Mouse (Mus musculus) midbrain, embryonic 12.5 days (tissue): Measurements from ENCODE around the gene Uck2. TPM values are rescaled to one million over a fixed set of nuclear protein-coding genes. Genes with fewer than 3 reads are reported as not detected.
A peak's percentile ranks its signal among the peaks of the same experiment; 100 is the strongest.

Experiments used
- ATAC-seq: fragments of 200-750 bp; cut with Nextera tagmentation; 2 replicates; pipeline ENCODE4 v1.8.0; 2017; ENCODE audit warnings: low read depth, moderate TSS enrichment, moderate library complexity; ENCODE audit not compliant: low FRiP score
- H3K27ac ChIP-seq: fragments of 300-500 bp; sonication (generic); replicated peaks from 2 replicates; pipeline ENCODE4 v1.5.1; 2016; ENCODE audit warnings: mild to moderate bottlenecking
- H3K27me3 ChIP-seq: fragments of 300-500 bp; sonication (generic); 2 replicates; pipeline ENCODE4 v1.6.1; 2016; ENCODE audit warnings: mild to moderate bottlenecking
- H3K36me3 ChIP-seq: fragments of 300-500 bp; sonication (generic); 2 replicates; pipeline ENCODE4 v1.6.1; 2016
- H3K4me1 ChIP-seq: fragments of 300-500 bp; sonication (generic); 2 replicates; pipeline ENCODE4 v1.6.1; 2016
- H3K4me2 ChIP-seq: fragments of 300-500 bp; sonication (generic); replicated peaks from 2 replicates; pipeline ENCODE4 v1.6.1; 2016; ENCODE audit warnings: mild to moderate bottlenecking, moderate library complexity
- H3K4me3 ChIP-seq: fragments of 300-500 bp; sonication (generic); 2 replicates; pipeline ENCODE4 v1.5.1; 2016; ENCODE audit warnings: mild to moderate bottlenecking
- H3K9ac ChIP-seq: fragments of 300-500 bp; sonication (generic); replicated peaks from 2 replicates; pipeline ENCODE4 v1.6.1; 2016; ENCODE audit warnings: mild to moderate bottlenecking, moderate library complexity
- H3K9me3 ChIP-seq: fragments of 300-500 bp; sonication (generic); 2 replicates; pipeline ENCODE4 v1.6.1; 2016; ENCODE audit warnings: mild to moderate bottlenecking
- WGBS: fragments of 180-500 bp; shearing (Covaris S2); methylation state at CpG from one replicate; pipeline ENCODE4 v1.1.7; 2016; 5-methylcytosine and 5-hydroxymethylcytosine counted together
- polyA plus RNA-seq: library from polyadenylated mRNA; unstranded; fragments of >200 nt; fragmentation: Nextera tagmentation; extraction: Ambion mirVana; gene quantifications from 2 replicates; pipeline ENCODE4 v1.2.1, GENCODE M21; 2016

Gene Uck2
- polyA plus RNA-seq, 1 experiment from 2014 or later: 110 TPM

DNA sequence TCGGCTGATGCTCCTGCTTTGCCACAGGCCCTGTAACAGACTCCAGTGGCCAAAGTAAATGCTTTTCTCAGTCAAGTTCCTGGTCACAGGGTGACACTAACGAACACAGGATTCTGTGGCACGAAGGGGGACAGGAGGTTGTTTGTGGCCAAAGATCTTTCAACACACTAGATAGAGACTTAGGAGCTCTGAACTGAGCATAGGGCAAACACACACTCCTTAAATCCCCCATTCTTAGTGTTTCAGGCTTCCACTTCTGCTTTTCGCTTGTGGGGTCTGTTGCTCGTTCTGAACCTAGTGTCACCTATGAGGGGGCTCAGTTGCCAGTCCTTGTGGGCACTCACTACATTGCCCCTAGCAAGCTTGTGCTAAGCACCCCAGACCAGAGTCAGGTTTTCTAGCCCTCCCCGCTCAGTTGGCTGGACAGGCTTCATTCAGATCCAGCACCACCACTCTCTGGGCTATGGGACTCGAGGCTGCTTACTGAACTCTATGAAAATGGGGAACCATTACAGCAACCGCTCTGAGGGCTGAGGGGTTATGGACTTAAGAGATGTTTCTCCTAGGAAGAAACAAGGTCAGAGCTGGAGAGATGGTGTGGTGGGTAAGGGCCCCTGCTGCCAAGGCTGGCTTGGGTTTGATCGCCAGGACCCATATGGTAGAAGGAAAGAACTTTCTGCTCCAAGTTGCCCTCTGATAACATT, 16.6 kb downstream of the Uck2 start:
- Histone ChIP-seq H3K4me3 (no peak overlapping the region), H3K9ac (no peak overlapping the region), H3K27me3 (no peaks in the 10 kb centered on the region), H3K27ac (no peak overlapping the region), H3K4me1 (peaks cover 36% of the 10 kb centered on the region), H3K9me3 (no peaks in the 10 kb centered on the region), H3K4me2 (no peak overlapping the region), H3K36me3 (no peaks in the 10 kb centered on the region)
- no peak for ATAC-seq
- 90% methylated on average over 9 of the region's 9 CpGs for WGBS

DNA sequence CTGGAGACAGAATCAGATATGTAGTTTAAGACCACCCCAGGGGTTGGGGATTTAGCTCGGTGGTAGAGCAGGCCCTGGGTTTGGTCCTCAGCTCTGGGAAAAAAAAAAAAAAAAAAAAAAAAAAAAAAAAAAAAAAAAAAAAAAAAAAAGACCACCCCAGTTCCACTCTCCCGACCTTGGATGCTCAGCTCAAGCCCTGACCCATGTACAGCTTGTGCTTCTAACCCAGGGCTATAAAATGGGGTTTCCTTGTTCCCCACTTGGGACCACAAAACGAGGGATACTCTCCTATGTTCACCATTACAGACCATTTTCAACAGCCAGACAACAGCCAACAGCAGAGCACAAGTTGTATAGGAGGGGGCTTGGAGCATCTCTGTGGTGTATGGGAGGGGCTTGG, 18.4 kb downstream of the Uck2 start:
- H3K9me3 ChIP-seq: no peaks in the 10 kb centered on the region
- no peaks in the 10 kb centered on the region for H3K27me3 ChIP-seq
- H3K4me2 ChIP-seq: no peak overlapping the region
- ATAC-seq: no peak
- H3K9ac ChIP-seq: no peak overlapping the region
- no peaks in the 10 kb centered on the region for H3K36me3 ChIP-seq
- WGBS: 77% methylated on average over 3 of the region's 3 CpGs
- no peak overlapping the region for H3K27ac ChIP-seq
- H3K4me1 ChIP-seq: peaks cover 35% of the 10 kb centered on the region
- H3K4me3 ChIP-seq: no peak overlapping the region

DNA sequence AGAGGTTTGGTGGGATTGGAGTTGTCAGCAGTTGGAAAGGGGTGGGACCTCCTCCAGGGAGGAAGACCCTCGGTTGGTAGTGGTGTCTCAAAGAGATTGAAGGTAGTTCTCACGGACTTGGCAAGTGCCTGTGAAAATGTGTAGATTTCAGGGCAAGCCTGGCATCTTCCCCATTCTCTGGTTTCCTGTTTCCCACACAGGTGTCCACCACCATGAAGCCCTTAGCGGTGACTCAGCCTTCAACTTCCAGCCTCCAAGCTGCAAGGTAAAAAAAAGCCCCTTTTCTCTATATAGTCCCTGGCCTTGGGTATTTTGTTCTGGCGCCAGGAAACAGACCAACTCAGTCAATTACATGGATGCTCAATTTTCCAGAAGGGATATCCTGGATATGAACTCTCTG, 19.8 kb downstream of the Uck2 start:
- no peak overlapping the region for H3K27ac ChIP-seq
- no peaks in the 10 kb centered on the region for H3K9me3 ChIP-seq
- no peak for ATAC-seq
- no peaks in the 10 kb centered on the region for H3K27me3 ChIP-seq
- no peak overlapping the region for H3K9ac ChIP-seq
- H3K4me2 ChIP-seq: no peak overlapping the region
- WGBS: 90% methylated on average over 4 of the region's 4 CpGs
- H3K4me3 ChIP-seq: no peak overlapping the region
- no peaks in the 10 kb centered on the region for H3K36me3 ChIP-seq
- peaks cover 21% of the 10 kb centered on the region for H3K4me1 ChIP-seq

DNA sequence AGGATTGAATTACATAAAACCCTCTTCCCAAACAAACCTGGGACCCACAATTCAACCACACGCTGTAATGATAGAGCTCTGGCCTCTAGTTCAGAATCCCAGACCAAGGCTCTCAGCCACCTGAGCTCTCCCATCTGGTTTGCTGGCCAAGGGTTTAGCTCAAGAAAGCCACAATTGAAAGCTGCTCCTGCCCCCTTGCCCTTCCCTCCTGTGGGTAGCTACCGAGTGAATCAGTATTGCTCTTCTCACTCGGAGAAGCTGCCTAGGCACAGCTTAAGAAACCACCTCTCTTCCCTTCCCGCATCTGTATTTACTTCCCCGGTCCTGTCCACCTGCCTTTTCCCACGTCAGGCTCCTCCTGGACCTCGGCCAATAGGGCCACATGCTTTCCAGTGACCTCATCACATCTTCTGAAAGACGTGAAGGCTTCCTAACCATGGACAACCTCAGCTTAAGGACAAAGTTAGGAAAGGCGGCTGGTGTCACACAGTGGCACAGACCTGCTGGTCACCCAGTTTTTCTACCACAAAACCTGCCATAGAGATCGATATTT, 22.6 kb downstream of the Uck2 start:
- H3K4me1 ChIP-seq: peaks cover 7% of the 10 kb centered on the region; the same call in 1 of the 2 replicates
- H3K4me2 ChIP-seq: no peak overlapping the region
- ATAC-seq: no peak
- H3K4me3 ChIP-seq: no peak overlapping the region
- H3K27ac ChIP-seq: no peak overlapping the region
- no peaks in the 10 kb centered on the region for H3K27me3 ChIP-seq
- H3K36me3 ChIP-seq: no peaks in the 10 kb centered on the region
- no peaks in the 10 kb centered on the region for H3K9me3 ChIP-seq
- H3K9ac ChIP-seq: no peak overlapping the region
- WGBS: 85% methylated on average over 10 of the region's 10 CpGs

DNA sequence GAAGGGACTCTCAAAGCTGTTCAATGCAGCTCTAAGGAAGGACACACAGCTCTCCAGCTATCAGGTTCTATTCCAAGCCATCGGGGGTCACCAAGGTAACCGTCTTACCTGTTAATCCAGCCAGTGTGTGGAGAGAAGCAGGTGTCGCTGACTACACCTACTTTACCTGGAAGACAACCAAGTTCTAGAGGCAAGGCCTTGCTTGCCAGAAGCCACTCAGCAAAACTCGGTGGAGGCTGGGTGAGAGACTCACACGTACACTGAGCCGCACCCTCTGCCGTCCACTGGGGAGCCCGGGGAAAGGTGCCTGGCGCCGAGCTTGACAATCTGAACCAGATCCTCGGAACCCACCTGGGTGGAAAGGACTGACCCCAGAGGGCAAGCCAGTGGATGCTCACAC, 23.4 kb downstream of the Uck2 start:
- Histone ChIP-seq H3K27ac (no peak overlapping the region), H3K27me3 (no peaks in the 10 kb centered on the region)
- 97% methylated on average over 11 of the region's 11 CpGs for WGBS

DNA sequence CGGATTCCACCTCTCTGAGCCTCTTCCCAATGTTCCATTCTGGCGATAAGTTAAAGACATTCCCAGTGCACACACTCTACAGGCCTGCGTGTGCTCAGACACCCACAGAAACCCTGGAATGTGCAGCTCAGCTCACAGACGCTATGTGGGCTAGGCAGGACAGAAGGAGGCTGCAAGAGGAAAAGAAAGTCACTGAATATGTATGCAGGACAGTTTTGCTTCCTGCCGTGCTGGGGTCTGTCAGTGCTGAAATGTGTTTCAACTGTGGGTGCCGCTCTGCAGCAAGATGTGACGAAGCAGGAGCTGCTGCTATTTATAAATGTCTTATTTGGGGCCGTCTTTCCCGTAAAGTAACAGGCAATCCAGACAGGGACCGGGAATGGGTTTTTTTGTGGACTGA, 25.4 kb downstream of the Uck2 start:
- Histone ChIP-seq H3K4me1 (peaks cover 9% of the 10 kb centered on the region; the same call in 1 of the 2 replicates), H3K9me3 (no peaks in the 10 kb centered on the region), H3K9ac (no peak overlapping the region), H3K27ac (no peak overlapping the region), H3K27me3 (no peaks in the 10 kb centered on the region), H3K36me3 (no peaks in the 10 kb centered on the region), H3K4me3 (no peak overlapping the region), H3K4me2 (no peak overlapping the region)
- 73% methylated on average over 10 of the region's 10 CpGs for WGBS
- no peak for ATAC-seq

More for the DNA sequence above, 23.4 kb downstream of the Uck2 start:
- Histone ChIP-seq H3K36me3 (no peaks in the 10 kb centered on the region), H3K4me2 (no peak overlapping the region), H3K4me1 (peaks cover 7% of the 10 kb centered on the region; the same call in 1 of the 2 replicates), H3K9ac (no peak overlapping the region), H3K4me3 (no peak overlapping the region), H3K9me3 (no peaks in the 10 kb centered on the region)
- no peak for ATAC-seq

DNA sequence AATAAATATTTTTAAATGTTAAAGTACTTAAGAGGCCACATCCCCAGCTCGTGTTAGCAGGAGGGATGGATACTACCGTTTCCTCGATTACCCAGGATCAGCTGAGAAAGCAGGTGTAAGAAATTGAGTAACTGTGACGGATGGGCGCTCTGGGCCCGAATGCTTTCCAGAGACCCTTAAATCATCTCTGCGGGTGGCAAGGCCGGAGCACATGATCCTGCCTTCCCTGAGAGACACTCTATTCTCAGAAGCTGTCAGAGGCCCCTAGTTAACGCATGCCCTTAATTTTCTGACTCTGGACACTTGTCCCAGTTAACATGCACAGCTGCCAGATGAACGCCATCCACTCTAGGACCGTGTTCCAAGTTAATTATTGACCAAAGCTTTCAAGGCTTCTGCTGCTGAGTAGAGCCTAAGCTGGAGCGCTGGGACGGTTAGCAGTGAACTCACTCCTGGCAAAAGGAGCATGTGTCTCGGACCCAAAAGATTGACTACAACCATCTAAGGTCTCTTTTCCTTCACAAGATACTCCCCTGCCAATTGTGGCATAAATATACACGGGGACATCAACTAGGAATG, 28.3 kb downstream of the Uck2 start:
- no peak overlapping the region for H3K27ac ChIP-seq
- H3K9me3 ChIP-seq: no peaks in the 10 kb centered on the region
- 80% methylated on average over 15 of the region's 15 CpGs for WGBS

DNA sequence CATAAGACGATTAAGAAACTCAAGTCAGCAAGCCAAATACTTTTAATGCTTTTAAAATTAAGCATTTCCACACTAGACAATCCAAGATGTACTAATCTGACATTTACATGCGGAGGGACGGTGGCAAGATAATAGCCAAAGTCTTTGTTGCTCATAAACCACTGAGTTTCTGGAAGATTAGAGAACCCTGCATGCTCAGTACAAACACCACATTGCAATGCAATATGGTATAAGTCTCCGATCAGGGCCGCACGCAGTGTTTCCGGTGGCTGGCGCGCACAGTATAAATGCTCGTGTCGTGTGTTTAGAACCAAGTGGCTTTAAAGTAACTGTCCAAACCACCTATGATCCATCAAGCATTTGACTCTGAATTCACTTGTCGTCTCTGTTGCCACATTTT, 31.5 kb downstream of the Uck2 start:
- 91% methylated on average over 12 of the region's 12 CpGs for WGBS
- no peak for ATAC-seq

More for the DNA sequence above, 28.3 kb downstream of the Uck2 start:
- H3K9ac ChIP-seq: no peak overlapping the region
- H3K4me3 ChIP-seq: no peak overlapping the region
- no peak overlapping the region for H3K4me2 ChIP-seq
- H3K4me1 ChIP-seq: 0 out of 2 replicates have a peak, but pooled peaks cover 5% of the 10 kb centered on the region
- no peaks in the 10 kb centered on the region for H3K27me3 ChIP-seq
- no peak for ATAC-seq
- H3K36me3 ChIP-seq: no peaks in the 10 kb centered on the region

DNA sequence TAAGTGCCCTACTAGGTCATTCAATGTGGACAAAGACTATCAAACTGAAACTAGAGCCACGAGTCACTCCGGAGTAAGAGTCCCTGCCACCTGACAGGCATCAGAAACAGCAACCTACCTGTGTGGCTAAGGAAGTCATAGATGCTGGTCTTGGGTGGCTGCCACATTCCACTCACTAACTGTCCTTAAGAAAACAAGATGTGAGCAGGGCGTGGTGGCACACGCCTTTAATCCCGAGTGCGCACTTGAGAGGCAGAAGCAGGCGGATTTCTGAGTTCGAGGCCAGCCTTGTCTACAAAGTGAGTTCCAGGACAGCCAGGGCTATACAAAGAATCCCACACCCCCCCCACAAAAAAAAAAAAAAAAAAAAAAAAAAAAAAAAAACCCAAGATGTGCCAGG, 35.2 kb downstream of the Uck2 start:
- Histone ChIP-seq H3K9ac (no peak overlapping the region), H3K4me1 (peaks cover 43% of the 10 kb centered on the region), H3K4me2 (no peak overlapping the region), H3K9me3 (no peaks in the 10 kb centered on the region), H3K36me3 (no peaks in the 10 kb centered on the region), H3K27me3 (no peaks in the 10 kb centered on the region), H3K4me3 (no peak overlapping the region), H3K27ac (no peak overlapping the region)
- WGBS: 94% methylated on average over 8 of the region's 8 CpGs
- no peak for ATAC-seq

More for the DNA sequence above, 31.5 kb downstream of the Uck2 start:
- no peak overlapping the region for H3K4me2 ChIP-seq
- H3K4me1 ChIP-seq: peaks cover 23% of the 10 kb centered on the region
- no peak overlapping the region for H3K27ac ChIP-seq
- no peak overlapping the region for H3K4me3 ChIP-seq
- H3K9ac ChIP-seq: no peak overlapping the region
- no peaks in the 10 kb centered on the region for H3K36me3 ChIP-seq
- H3K9me3 ChIP-seq: no peaks in the 10 kb centered on the region
- no peaks in the 10 kb centered on the region for H3K27me3 ChIP-seq

DNA sequence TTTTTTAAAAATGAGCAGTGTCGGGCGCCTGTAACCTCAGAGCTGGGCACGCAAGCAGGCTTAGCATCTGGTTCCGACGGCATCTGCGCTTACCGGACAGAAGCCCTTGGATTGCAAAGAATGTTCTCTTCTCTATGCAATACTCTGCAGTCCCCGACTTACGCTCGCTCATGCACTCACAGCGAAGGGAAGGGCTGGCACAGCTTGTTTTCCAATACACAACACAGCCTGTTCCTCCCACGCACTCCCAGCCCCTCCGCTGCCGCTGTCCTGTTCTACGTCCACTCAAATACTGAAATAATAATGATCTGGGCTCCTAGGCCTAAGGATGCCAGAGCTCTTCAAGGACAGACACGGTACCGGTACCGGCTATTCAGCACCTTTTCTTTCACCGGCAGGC, 35.9 kb downstream of the Uck2 start:
- WGBS: 91% methylated on average over 19 of the region's 19 CpGs
- H3K36me3 ChIP-seq: no peaks in the 10 kb centered on the region
- ATAC-seq: no peak
- H3K4me1 ChIP-seq: peaks cover 45% of the 10 kb centered on the region
- no peaks in the 10 kb centered on the region for H3K9me3 ChIP-seq
- no peak overlapping the region for H3K4me3 ChIP-seq
- H3K27ac ChIP-seq: no peak overlapping the region
- no peaks in the 10 kb centered on the region for H3K27me3 ChIP-seq
- H3K4me2 ChIP-seq: no peak overlapping the region
- H3K9ac ChIP-seq: 0 out of 2 replicates have a peak overlapping the region, but pooled peaks have one; percentile 6

DNA sequence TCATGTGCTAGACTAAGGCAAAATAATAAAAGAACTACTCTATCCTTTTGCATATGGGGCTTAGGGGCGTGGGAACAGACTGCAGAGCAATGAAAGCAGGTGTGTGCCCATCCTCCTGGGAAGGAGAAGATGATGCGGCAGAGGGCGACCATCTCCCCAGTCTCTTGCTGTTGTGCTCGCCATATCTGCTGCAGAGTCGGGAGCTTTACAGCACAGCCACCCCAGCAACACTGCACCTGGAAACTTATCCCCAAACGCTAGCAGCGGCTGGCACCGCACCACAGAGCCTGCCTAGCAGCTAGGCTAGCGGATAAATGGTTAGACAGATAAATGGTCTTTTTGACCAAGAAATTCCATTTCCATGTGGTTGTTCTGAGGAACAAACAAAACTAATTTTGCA, 37.2 kb downstream of the Uck2 start:
- H3K36me3 ChIP-seq: no peaks in the 10 kb centered on the region
- 78% methylated on average over 9 of the region's 9 CpGs for WGBS
- H3K9ac ChIP-seq: no peak overlapping the region
- H3K9me3 ChIP-seq: no peaks in the 10 kb centered on the region
- H3K4me2 ChIP-seq: no peak overlapping the region
- 0 out of 2 replicates have a peak overlapping the region, but pooled peaks have one; percentile 5 for H3K27ac ChIP-seq
- H3K27me3 ChIP-seq: no peaks in the 10 kb centered on the region
- H3K4me1 ChIP-seq: peaks cover 55% of the 10 kb centered on the region
- H3K4me3 ChIP-seq: no peak overlapping the region
- no peak for ATAC-seq

DNA sequence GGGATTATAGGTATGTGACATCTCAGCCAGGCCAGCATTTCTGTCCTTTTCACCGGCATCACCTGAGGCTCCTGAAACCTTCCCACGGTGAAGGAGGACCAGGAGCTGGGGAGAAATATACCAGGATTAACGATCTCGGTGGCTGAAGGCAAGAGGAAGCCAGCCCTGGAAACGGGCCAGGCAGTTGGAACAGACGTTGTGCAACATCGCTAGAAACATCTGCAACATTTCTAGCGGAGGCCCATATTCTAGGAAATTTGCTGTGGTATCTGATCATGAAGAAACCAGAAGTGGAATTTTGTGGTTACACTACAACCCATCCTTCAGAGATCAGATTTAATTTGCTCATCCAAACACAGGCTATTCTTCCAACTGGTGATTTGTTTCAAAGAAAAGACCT, 38.1 kb downstream of the Uck2 start:
- H3K36me3 ChIP-seq: no peaks in the 10 kb centered on the region
- WGBS: 81% methylated on average over 8 of the region's 8 CpGs
- H3K9me3 ChIP-seq: no peaks in the 10 kb centered on the region
- no peak overlapping the region for H3K4me2 ChIP-seq
- no peak overlapping the region for H3K4me3 ChIP-seq
- H3K4me1 ChIP-seq: peaks cover 65% of the 10 kb centered on the region
- H3K27me3 ChIP-seq: no peaks in the 10 kb centered on the region
- no peak overlapping the region for H3K27ac ChIP-seq
- H3K9ac ChIP-seq: no peak overlapping the region
- ATAC-seq: no peak
